Mouse (Mus musculus) midbrain, postnatal 0 days (tissue): ENCODE measurements at regions not wholly inside any gene's neighbourhood (a gene's known extent, or its start where the extent isn't known, plus 50 kb on each side); places are given as distances from the start of the nearest gene placed in this dataset.

Experiments used
- ATAC-seq: fragments of 200-750 bp; cut with Nextera tagmentation; 2 replicates; pipeline ENCODE4 v1.8.0; 2017; ENCODE audit warnings: moderate number of reproducible peaks, mild to moderate bottlenecking, moderate TSS enrichment, moderate library complexity; ENCODE audit not compliant: low FRiP score
- DNase-seq: peaks from one replicate; pipeline ENCODE4 v3.0.0-alpha.2; 2015; ENCODE audit warnings: low spot score
- H3K27ac ChIP-seq: fragments of 300-500 bp; sonication (generic); 2 replicates; pipeline ENCODE4 v1.5.1; 2014; ENCODE audit warnings: low read depth, mild to moderate bottlenecking, low read length, mixed read lengths
- H3K27me3 ChIP-seq: fragments of 300-500 bp; sonication (generic); 2 replicates; pipeline ENCODE4 v1.6.1; 2014; ENCODE audit warnings: low read length, control low read depth, mixed read lengths; ENCODE audit not compliant: insufficient read depth
- H3K36me3 ChIP-seq: fragments of 300-500 bp; sonication (generic); 2 replicates; pipeline ENCODE4 v1.6.1; 2014; ENCODE audit warnings: low read length, control low read depth, mixed read lengths; ENCODE audit not compliant: insufficient read depth
- H3K4me1 ChIP-seq: fragments of 300-500 bp; sonication (generic); 2 replicates; pipeline ENCODE4 v1.6.1; 2014; ENCODE audit warnings: mild to moderate bottlenecking, control low read depth, antibody characterized with exemption, low read length, mixed read lengths; ENCODE audit not compliant: insufficient read depth
- H3K4me2 ChIP-seq: fragments of 300-500 bp; sonication (generic); 2 replicates; pipeline ENCODE4 v1.6.1; 2014; ENCODE audit warnings: low read depth, mild to moderate bottlenecking, low read length, mixed read lengths; ENCODE audit not compliant: poor library complexity, severe bottlenecking
- H3K4me3 ChIP-seq: fragments of 300-500 bp; sonication (generic); 2 replicates; pipeline ENCODE4 v1.5.1; 2014; ENCODE audit warnings: low read depth, mild to moderate bottlenecking, low read length, moderate library complexity
- H3K9ac ChIP-seq: fragments of 300-500 bp; sonication (generic); replicated peaks from 2 replicates; pipeline ENCODE4 v1.6.1; 2014; ENCODE audit warnings: mild to moderate bottlenecking, low read length, moderate library complexity, mixed read lengths; ENCODE audit not compliant: poor library complexity, severe bottlenecking
- H3K9me3 ChIP-seq: fragments of 300-500 bp; sonication (generic); 2 replicates; pipeline ENCODE4 v1.6.1; 2016; ENCODE audit warnings: low read length, control low read depth
- CTCF ChIP-seq: IDR thresholded peaks from 2 replicates; pipeline ENCODE4 v1.5.1; 2016; ENCODE audit warnings: antibody characterized with exemption, mild to moderate bottlenecking
- WGBS: fragments of 180-500 bp; shearing (Covaris S2); extraction: QIAGEN DNeasy Blood & Tissue Kit; methylation state at CpG from one replicate; pipeline ENCODE4 v1.1.7; 2014; 5-methylcytosine and 5-hydroxymethylcytosine counted together

- Histone ChIP-seq H3K27me3 (no peaks in the 10 kb centered on the region), H3K9ac (no peak overlapping the region), H3K4me2 (no peak overlapping the region), H3K36me3 (no peaks in the 10 kb centered on the region), H3K4me3 (no peak overlapping the region), H3K4me1 (no peaks in the 10 kb centered on the region), H3K9me3 (no peaks in the 10 kb centered on the region), H3K27ac (no peak overlapping the region)
- WGBS, result 78% methylated on average over 5 of the region's 5 CpGs
- DNase-seq (no peak), ATAC-seq (no peak)
- no peak for TF ChIP-seq CTCF
Observed at GRCm38 (mm10) chr10:95079979-95080378, 135.3 kb upstream of the Plxnc1 start.

DNA sequence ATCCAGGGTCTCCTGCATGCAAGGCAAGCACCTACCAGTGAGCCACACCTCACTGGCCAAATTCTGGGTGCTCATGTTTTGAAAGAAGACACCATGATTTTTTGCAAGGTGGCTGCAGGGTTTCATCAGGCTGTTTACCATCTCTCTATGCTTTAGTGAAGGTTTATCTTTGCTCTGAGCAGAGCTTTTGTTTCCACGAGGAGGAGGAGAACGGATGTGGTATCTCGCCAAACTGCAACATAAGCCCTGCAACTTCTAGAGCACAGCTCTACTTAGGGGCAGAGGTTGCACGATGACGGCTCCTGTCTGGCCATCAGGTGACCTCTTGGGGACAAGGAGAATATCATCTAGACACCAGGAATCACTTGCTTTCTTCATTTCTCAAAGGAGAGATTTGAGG, 131.8 kb upstream of the Plxnc1 start:
- TF ChIP-seq CTCF, result no peak
- H3K4me1 ChIP-seq, result no peaks in the 10 kb centered on the region
- DNase-seq, result no peak
- 84% methylated on average over 5 of the region's 5 CpGs for WGBS
- no peak overlapping the region for H3K9ac ChIP-seq
- no peak overlapping the region for H3K4me3 ChIP-seq
- H3K27me3 ChIP-seq, result no peaks in the 10 kb centered on the region
- no peaks in the 10 kb centered on the region for H3K36me3 ChIP-seq
- H3K27ac ChIP-seq, result no peak overlapping the region
- H3K4me2 ChIP-seq, result no peak overlapping the region
- no peaks in the 10 kb centered on the region for H3K9me3 ChIP-seq
- no peak for ATAC-seq

- Histone ChIP-seq H3K4me2 (no peak overlapping the region), H3K4me3 (no peak overlapping the region), H3K4me1 (no peaks in the 10 kb centered on the region), H3K27me3 (no peaks in the 10 kb centered on the region), H3K27ac (no peak overlapping the region), H3K9me3 (no peaks in the 10 kb centered on the region), H3K36me3 (no peaks in the 10 kb centered on the region), H3K9ac (no peak overlapping the region)
- no peak for DNase-seq
- 64% methylated on average over 4 of the region's 4 CpGs for WGBS
- no peak for ATAC-seq
- TF ChIP-seq CTCF, result no peak
Observed at GRCm38 (mm10) chr10:95075897-95076296, 131.3 kb upstream of the Plxnc1 start.

GRCm38 (mm10) chr10:95074959-95075590, 130.4 kb upstream of the Plxnc1 start:
- DNase-seq (no peak), ATAC-seq (no peak)
- Histone ChIP-seq H3K27ac (no peak overlapping the region), H3K4me3 (no peak overlapping the region), H3K27me3 (no peaks in the 10 kb centered on the region), H3K4me1 (no peaks in the 10 kb centered on the region), H3K4me2 (no peak overlapping the region), H3K9ac (no peak overlapping the region), H3K36me3 (no peaks in the 10 kb centered on the region), H3K9me3 (no peaks in the 10 kb centered on the region)
- 71% methylated on average over 5 of the region's 5 CpGs for WGBS
- no peak for TF ChIP-seq CTCF

- H3K4me3 ChIP-seq, result no peak overlapping the region
- no peak for DNase-seq
- H3K9me3 ChIP-seq, result no peaks in the 10 kb centered on the region
- WGBS, result 81% methylated on average over 2 of the region's 2 CpGs
- no peak overlapping the region for H3K4me2 ChIP-seq
- no peak overlapping the region for H3K27ac ChIP-seq
- H3K9ac ChIP-seq, result no peak overlapping the region
- no peak for ATAC-seq
- no peaks in the 10 kb centered on the region for H3K36me3 ChIP-seq
- H3K4me1 ChIP-seq, result no peaks in the 10 kb centered on the region
- TF ChIP-seq CTCF, result no peak
- H3K27me3 ChIP-seq, result no peaks in the 10 kb centered on the region
Observed at GRCm38 (mm10) chr10:95074381-95074780, 129.7 kb upstream of the Plxnc1 start.

DNA sequence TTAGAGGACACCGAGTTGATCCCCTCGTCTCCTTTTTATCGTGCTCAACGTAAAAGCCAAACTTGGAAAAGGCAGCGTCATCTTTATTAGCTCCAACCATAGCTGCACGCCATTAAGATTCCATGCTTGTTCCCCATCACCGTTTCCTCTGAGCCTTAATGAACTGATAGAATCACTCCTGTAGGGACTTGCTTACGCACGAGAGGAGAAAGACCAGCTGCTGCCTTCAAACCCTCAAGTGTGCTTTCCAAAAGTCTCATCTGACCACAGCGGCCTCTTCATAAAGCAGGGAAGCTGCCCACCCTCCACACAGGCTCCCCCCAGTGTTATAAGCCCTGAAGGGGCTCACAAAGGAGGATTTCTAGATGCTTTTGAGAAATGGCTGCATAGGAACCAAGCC, 123.3 kb upstream of the Plxnc1 start:
- H3K36me3 ChIP-seq, result no peaks in the 10 kb centered on the region
- no peaks in the 10 kb centered on the region for H3K9me3 ChIP-seq
- 74% methylated on average over 10 of the region's 10 CpGs for WGBS
- DNase-seq (no peak), ATAC-seq (no peak)
- no peaks in the 10 kb centered on the region for H3K27me3 ChIP-seq
- H3K4me1 ChIP-seq, result no peaks in the 10 kb centered on the region
- no peak overlapping the region for H3K27ac ChIP-seq
- no peak overlapping the region for H3K4me3 ChIP-seq
- no peak overlapping the region for H3K9ac ChIP-seq
- no peak for TF ChIP-seq CTCF
- no peak overlapping the region for H3K4me2 ChIP-seq
